Comparison of ENCODE assay signal across 32 mouse cellular contexts in the genomic region with DNA sequence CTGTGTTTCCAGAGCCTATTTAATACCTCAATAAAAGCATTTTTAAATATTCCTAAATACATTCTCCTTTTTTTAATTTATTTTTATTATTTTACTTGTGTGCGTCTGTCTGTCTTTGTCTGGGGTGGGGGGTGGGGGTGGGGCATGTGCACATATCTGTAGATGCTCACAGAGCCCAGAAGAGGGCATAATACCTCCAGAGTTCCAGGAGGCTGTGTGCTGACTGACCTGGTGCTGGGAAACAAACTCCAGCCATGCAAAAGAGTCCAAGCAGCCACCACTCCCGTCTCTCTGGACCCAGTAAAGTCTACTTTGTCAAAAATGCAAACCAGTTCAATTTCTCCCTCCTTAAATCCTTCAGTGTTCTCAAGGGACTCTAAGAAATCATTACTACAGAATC. TPM values are rescaled to one million over a fixed set of nuclear protein-coding genes. Genes with fewer than 3 reads are reported as not detected.
DNase-seq lines count a peak whose midpoint lies in the region; ATAC-seq and TF ChIP-seq lines count a peak whose summit lies in the region.
"Had no signal": no experiment of that assay in that cellular context is flagged by ENCODE, and none has a peak within 500 bp of the region (broad histone marks: within the 10 kb centered on the region; RNA-seq: fewer than 3 reads in every experiment).

No protein-coding gene starts in this region.

- no peaks in the 10 kb centered on the region for H3K9me3 ChIP-seq in heart, embryonic 10.5 days
- no peaks in the 10 kb centered on the region for H3K9me3 ChIP-seq in liver, postnatal 0 days (ENCODE audit: low read length)
- H3K9me3 ChIP-seq in liver, embryonic 11.5 days (ENCODE audit: control insufficient read depth, low read length) = no peaks in the 10 kb centered on the region
- H3K9me3 ChIP-seq: embryonic facial prominence, embryonic 15.5 days; forebrain, embryonic 12.5 days; G1E; heart, embryonic 13.5 days; midbrain, embryonic 10.5 days had no signal

- intact Hi-C loops in heart, adult 2 months (cut with DNase I) = no loop called here

- H3K4me2 ChIP-seq in liver, postnatal 0 days (ENCODE audit: low read depth, low read length) = no peak overlapping the region
- H3K4me2 ChIP-seq in liver, embryonic 11.5 days = no peak overlapping the region
- H3K4me2 ChIP-seq: embryonic facial prominence, embryonic 15.5 days; forebrain, embryonic 12.5 days; heart, embryonic 13.5 days; hindbrain, embryonic 14.5 days; lung, embryonic 14.5 days had no signal

- 71% methylated on average over 2 of the region's 2 CpGs for WGBS in heart, embryonic 10.5 days
- WGBS in heart, adult 2 months = 56% methylated on average over 2 of the region's 2 CpGs
- WGBS in liver, postnatal 0 days (ENCODE audit: insufficient replicate concordance) = 64% methylated on average over 2 of the region's 2 CpGs
- 53% methylated on average over 2 of the region's 2 CpGs for WGBS in liver, embryonic 11.5 days

- H3K79me2 ChIP-seq in heart, adult 2 months (replicated peaks; ENCODE audit: control insufficient read depth, insufficient read depth, low read length) = no peaks in the 10 kb centered on the region

- ATAC-seq in liver, postnatal 0 days = no peak
- ATAC-seq in liver, embryonic 11.5 days (replicated peaks; ENCODE audit: low FRiP score) = no peak
- ATAC-seq: CD4-positive, CD25-positive, alpha-beta regulatory T cell, adult 4 months; midbrain, embryonic 16.5 days; Patski had no signal

- H3K4me3 ChIP-seq in heart, embryonic 10.5 days = no peak overlapping the region
- no peak overlapping the region for H3K4me3 ChIP-seq in heart, adult 2 months
- H3K4me3 ChIP-seq in liver, postnatal 0 days (ENCODE audit: low read depth, low read length) = no peak overlapping the region
- no peak overlapping the region for H3K4me3 ChIP-seq in liver, embryonic 11.5 days (ENCODE audit: low read depth, low read length)
- H3K4me3 ChIP-seq: embryonic facial prominence, embryonic 15.5 days; forebrain, embryonic 12.5 days; heart, embryonic 13.5 days; midbrain, embryonic 10.5 days had no signal

- H3K27ac ChIP-seq in heart, embryonic 10.5 days = no peak overlapping the region
- H3K27ac ChIP-seq in heart, adult 2 months = no peak overlapping the region
- no peak overlapping the region for H3K27ac ChIP-seq in liver, postnatal 0 days (ENCODE audit: low read depth)
- no peak overlapping the region for H3K27ac ChIP-seq in liver, embryonic 11.5 days (ENCODE audit: low read depth, low read length)
- H3K27ac ChIP-seq: embryonic facial prominence, embryonic 15.5 days; forebrain, embryonic 12.5 days; heart, embryonic 13.5 days; hindbrain, embryonic 14.5 days; midbrain, embryonic 10.5 days had no signal

- TF ChIP-seq EP300 in heart, adult 2 months (IDR thresholded peaks at IDR 0.05; ENCODE audit: insufficient read depth, low read depth, low read length) = no peak
- no peak for TF ChIP-seq EP300 in liver, postnatal 0 days (IDR thresholded peaks at IDR 0.05; ENCODE audit: low read depth)

- no peak overlapping the region for H3K9ac ChIP-seq in heart, adult 2 months (ENCODE audit: low read depth, low read length)
- no peak overlapping the region for H3K9ac ChIP-seq in liver, postnatal 0 days (replicated peaks)
- H3K9ac ChIP-seq in liver, embryonic 11.5 days (ENCODE audit: low read depth, low read length) = no peak overlapping the region
- H3K9ac ChIP-seq: embryonic facial prominence, embryonic 15.5 days; forebrain, embryonic 12.5 days; heart, embryonic 13.5 days; hindbrain, embryonic 14.5 days; lung, embryonic 14.5 days had no signal

- no peaks in the 10 kb centered on the region for H3K27me3 ChIP-seq in heart, embryonic 10.5 days (ENCODE audit: insufficient read depth, poor library complexity, severe bottlenecking)
- H3K27me3 ChIP-seq in heart, adult 2 months (ENCODE audit: control insufficient read depth, insufficient read depth, low read length) = no peaks in the 10 kb centered on the region
- no peaks in the 10 kb centered on the region for H3K27me3 ChIP-seq in liver, postnatal 0 days (ENCODE audit: insufficient read depth, low read length)
- no peaks in the 10 kb centered on the region for H3K27me3 ChIP-seq in liver, embryonic 11.5 days (replicated peaks; ENCODE audit: control insufficient read depth, insufficient read depth, low read length)
- H3K27me3 ChIP-seq: embryonic facial prominence, embryonic 15.5 days; forebrain, embryonic 12.5 days; heart, embryonic 13.5 days; Patski had no signal

- peaks cover 6% of the 10 kb centered on the region for H3K4me1 ChIP-seq in heart, embryonic 10.5 days
- H3K4me1 ChIP-seq in heart, adult 2 months (ENCODE audit: control insufficient read depth, insufficient read depth, low read length) = no peaks in the 10 kb centered on the region
- no peaks in the 10 kb centered on the region; the same call in 1 of the 2 replicates for H3K4me1 ChIP-seq in liver, postnatal 0 days (ENCODE audit: insufficient read depth)
- no peaks in the 10 kb centered on the region for H3K4me1 ChIP-seq in liver, embryonic 11.5 days (replicated peaks; ENCODE audit: control insufficient read depth, insufficient read depth, low read length)
- H3K4me1 ChIP-seq: embryonic facial prominence, embryonic 15.5 days had no signal

- no peak for TF ChIP-seq CTCF in heart, adult 2 months (IDR thresholded peaks at IDR 0.05)
- TF ChIP-seq CTCF in liver, postnatal 0 days (IDR thresholded peaks at IDR 0.05; ENCODE audit: low read depth) = 0 out of 2 replicates have a peak, but pooled peaks have one; percentile 20

- no peak for TF ChIP-seq POLR2A in heart, adult 2 months (IDR thresholded peaks at IDR 0.05; ENCODE audit: insufficient read depth, low read depth, low read length)

- peak; percentile 50 for DNase-seq in heart, embryonic 10.5 days (ENCODE audit: low spot score)
- no peak for DNase-seq in heart, adult 2 months
- DNase-seq in liver, postnatal 0 days = no peak
- DNase-seq in liver, embryonic 11.5 days (ENCODE audit: low spot score) = no peak
- peak; percentile 74 for DNase-seq in ZHBTc4 (ENCODE audit: low read depth, low spot score)
- no peak for DNase-seq in spleen, postnatal 4 days (ENCODE audit: low spot score in 2 of 2)
- no peak for DNase-seq in lung, adult 18-20 months
- DNase-seq: adrenal gland, postnatal 25 days; cerebellum, adult 2 months; cerebellum, postnatal 14 days; gastrocnemius, postnatal 14 days; heart, postnatal 10 days; kidney, adult 18-20 months; kidney, postnatal 4 days; left cerebral cortex, postnatal 4 days; lung, embryonic 14.5 days; lung, postnatal 14 days; right cerebral cortex, adult 18-20 months; spleen, adult 18-20 months; thymus, adult 2 months; thymus, postnatal 4 days had no signal

- no peaks in the 10 kb centered on the region for H3K36me3 ChIP-seq in heart, embryonic 10.5 days
- H3K36me3 ChIP-seq in heart, adult 2 months (ENCODE audit: control insufficient read depth, insufficient read depth, low read length) = no peaks in the 10 kb centered on the region
- H3K36me3 ChIP-seq in liver, postnatal 0 days (replicated peaks; ENCODE audit: insufficient read depth, low read length) = no peaks in the 10 kb centered on the region
- no peaks in the 10 kb centered on the region for H3K36me3 ChIP-seq in liver, embryonic 11.5 days (ENCODE audit: control insufficient read depth, insufficient read depth, low read length)
- H3K36me3 ChIP-seq: embryonic facial prominence, embryonic 15.5 days; forebrain, embryonic 12.5 days; G1E; heart, embryonic 13.5 days; midbrain, embryonic 10.5 days had no signal

RNA-seq across cellular contexts. Expression of gene Ube2q1, which starts 21.2 kb away (rescaled TPM):
- polyA plus RNA-seq in heart, embryonic 10.5 days (2016; fragmentation: Nextera tagmentation; extraction: Ambion mirVana) = 9.5 and 14.7 TPM in 2 replicates
- total RNA-seq in heart, adult 2 months (2021) = 10 to 100 TPM; 24.0 to 25.5 TPM
- polyA plus RNA-seq in heart, adult 2 months (2012; rRNA removed) = 14.6 and 18.8 TPM in 2 replicates
- 4.9 and 5.7 TPM in 2 replicates for polyA plus RNA-seq in liver, postnatal 0 days (2015; fragmentation: Nextera tagmentation; extraction: Ambion mirVana)
- 15.0 and 15.7 TPM in 2 replicates for polyA plus RNA-seq in liver, embryonic 11.5 days (2014; fragmentation: Nextera tagmentation; extraction: Ambion mirVana)

RNA-seq across cellular contexts. Expression of gene Chrnb2, which starts 30.2 kb away (rescaled TPM):
- polyA plus RNA-seq in heart, embryonic 10.5 days (2016; fragmentation: Nextera tagmentation; extraction: Ambion mirVana) = 0.25 and 0.26 TPM in 2 replicates
- total RNA-seq in heart, adult 2 months (2021) = under 1 TPM; 0.14 to 0.16 TPM
- 0.35 and 0.61 TPM in 2 replicates for polyA plus RNA-seq in heart, adult 2 months (2012; rRNA removed)
- polyA plus RNA-seq in liver, postnatal 0 days (2015; fragmentation: Nextera tagmentation; extraction: Ambion mirVana) = 0.18 and 0.27 TPM in 2 replicates
- polyA plus RNA-seq in liver, embryonic 11.5 days (2014; fragmentation: Nextera tagmentation; extraction: Ambion mirVana) = 0.34 and 0.36 TPM in 2 replicates

RNA-seq across cellular contexts. Expression of gene She, which starts 36.6 kb away (rescaled TPM):
- polyA plus RNA-seq in heart, embryonic 10.5 days (2016; fragmentation: Nextera tagmentation; extraction: Ambion mirVana) = 5.4 and 5.9 TPM in 2 replicates
- total RNA-seq in heart, adult 2 months (2021) = 10 to 100 TPM; 12.3 to 13.3 TPM
- polyA plus RNA-seq in heart, adult 2 months (2012; rRNA removed) = 3.4 and 7.7 TPM in 2 replicates
- 0.92 and 1.00 TPM in 2 replicates for polyA plus RNA-seq in liver, postnatal 0 days (2015; fragmentation: Nextera tagmentation; extraction: Ambion mirVana)
- 3.2 and 3.9 TPM in 2 replicates for polyA plus RNA-seq in liver, embryonic 11.5 days (2014; fragmentation: Nextera tagmentation; extraction: Ambion mirVana)
- total RNA-seq: G1E; granulocyte monocyte progenitor cell, adult 5-6 weeks; hematopoietic stem cell, adult 5-6 weeks had no signal
- polyA plus RNA-seq: G1E had no signal

Comparison
In these comparisons a context has a peak if more than half of its experiments do, and no peak if none do; other contexts are left out.
1. DNase-seq: peak in heart, embryonic 10.5 days (single experiment) and ZHBTc4 (single experiment); none in heart, adult 2 months (0 of 2), liver, postnatal 0 days (single experiment), liver, embryonic 11.5 days (single experiment), spleen, postnatal 4 days (0 of 2) and lung, adult 18-20 months (0 of 2).